Mouse (Mus musculus) erythroblast, embryonic 14.5 days (primary cell): ENCODE data around the gene Ddx58.

ENCODE experiments used
- GATA1 ChIP-seq: IDR thresholded peaks from 2 replicates; pipeline ENCODE4 v1.6.1; 2012; ENCODE audit warnings: low read length, inconsistent platforms, mixed read lengths
- TAL1 ChIP-seq: IDR thresholded peaks from 3 replicates; pipeline ENCODE4 v1.6.1; 2012; ENCODE audit warnings: low read length, inconsistent platforms, mixed read lengths

DNA sequence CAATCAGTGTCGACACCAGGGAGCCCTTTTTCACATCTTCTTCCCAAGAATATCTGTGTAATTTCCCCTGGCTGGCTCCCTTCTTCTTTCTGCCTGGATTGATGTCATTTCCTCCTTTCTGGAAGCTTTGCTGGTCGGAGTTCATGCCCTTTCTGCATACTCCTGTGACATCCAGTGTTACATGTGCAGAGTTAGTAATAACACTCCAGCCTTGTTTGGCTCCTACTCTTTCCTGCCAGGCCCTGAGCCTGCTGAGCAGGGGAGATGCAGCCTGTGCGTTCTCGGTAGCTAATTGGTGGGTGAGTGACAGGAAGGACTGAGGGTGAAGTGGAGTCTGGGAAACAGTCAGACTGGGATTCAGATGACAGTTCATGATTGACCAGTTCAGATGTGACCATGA, 65.3 kb downstream of the Ddx58 start:
- TF ChIP-seq GATA1 (no peak), TAL1 (no peak)
